Mouse (Mus musculus): ENCODE measurements around the gene Prr23a1. TPM values are rescaled to one million over a fixed set of nuclear protein-coding genes. Genes with fewer than 3 reads are reported as not detected.

Gene Prr23a1
- polyA plus RNA-seq, 1 experiment from 2014 or later: not detected

Other genes starting within 250 kb of the Prr23a1 start
- 50.4 and 54.8 TPM in 2 replicates for gene Mrps22, start 240.8 kb upstream of the Prr23a1 start, polyA plus RNA-seq (2014; fragmentation: Nextera tagmentation; extraction: Ambion mirVana)
- gene Prr23a2, start 14.0 kb downstream of the Prr23a1 start, polyA plus RNA-seq (2014; fragmentation: Nextera tagmentation; extraction: Ambion mirVana): not detected in 2 replicates
- 0.14 TPM in 1 of 2 replicates, not detected in the other for gene Prr23a3, start 22.3 kb downstream of the Prr23a1 start, polyA plus RNA-seq (2014; fragmentation: Nextera tagmentation; extraction: Ambion mirVana)
- gene 7420426K07Rik, start 60.6 kb downstream of the Prr23a1 start, polyA plus RNA-seq (2014; fragmentation: Nextera tagmentation; extraction: Ambion mirVana): not detected in 2 replicates
- 0.32 and 0.72 TPM in 2 replicates for gene Foxl2, start 112.8 kb downstream of the Prr23a1 start, polyA plus RNA-seq (2014; fragmentation: Nextera tagmentation; extraction: Ambion mirVana)
- 119 and 124 TPM in 2 replicates for gene Faim, start 143.9 kb downstream of the Prr23a1 start, polyA plus RNA-seq (2014; fragmentation: Nextera tagmentation; extraction: Ambion mirVana)
- not detected in 2 replicates for gene Gm1123, start 193.2 kb downstream of the Prr23a1 start, polyA plus RNA-seq (2014; fragmentation: Nextera tagmentation; extraction: Ambion mirVana)

Data from neural tube, embryonic 14.5 days (tissue).